Mouse (Mus musculus) megakaryocyte, embryonic 14.5 days (primary cell): Measurements from ENCODE around the gene Pacsin2.

Experiments
- FLI1 ChIP-seq: IDR thresholded peaks from 2 replicates; pipeline ENCODE4 v1.6.1; 2012; ENCODE audit warnings: low read length, inconsistent platforms, mixed read lengths
- GATA1 ChIP-seq: IDR thresholded peaks from 3 replicates; pipeline ENCODE4 v1.6.1; 2012; ENCODE audit warnings: mixed read lengths, low read length, inconsistent platforms, borderline replicate concordance

DNA sequence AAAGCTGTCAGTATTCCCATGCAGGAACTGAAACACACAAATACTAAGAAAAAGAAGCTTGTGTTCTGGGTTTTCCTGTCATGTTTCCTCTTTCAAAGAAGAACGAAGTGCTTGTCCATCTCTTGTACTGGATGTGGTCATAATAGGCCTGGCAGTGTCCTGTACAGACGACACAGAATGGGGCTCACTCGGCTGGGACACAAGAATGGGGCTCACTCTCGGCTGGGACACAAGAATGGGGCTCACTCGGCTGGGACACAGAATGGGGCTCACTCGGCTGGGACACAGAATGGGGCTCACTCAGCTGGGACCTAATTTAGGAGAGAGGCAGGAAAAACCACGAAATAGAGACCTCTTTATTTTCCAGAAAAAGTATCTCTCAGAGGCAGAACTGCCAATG, 34.0 kb downstream of the Pacsin2 start:
- TF ChIP-seq FLI1: no peak
- TF ChIP-seq GATA1: no peak
